19 mouse cellular contexts compared by ENCODE assay signal in the genomic region with DNA sequence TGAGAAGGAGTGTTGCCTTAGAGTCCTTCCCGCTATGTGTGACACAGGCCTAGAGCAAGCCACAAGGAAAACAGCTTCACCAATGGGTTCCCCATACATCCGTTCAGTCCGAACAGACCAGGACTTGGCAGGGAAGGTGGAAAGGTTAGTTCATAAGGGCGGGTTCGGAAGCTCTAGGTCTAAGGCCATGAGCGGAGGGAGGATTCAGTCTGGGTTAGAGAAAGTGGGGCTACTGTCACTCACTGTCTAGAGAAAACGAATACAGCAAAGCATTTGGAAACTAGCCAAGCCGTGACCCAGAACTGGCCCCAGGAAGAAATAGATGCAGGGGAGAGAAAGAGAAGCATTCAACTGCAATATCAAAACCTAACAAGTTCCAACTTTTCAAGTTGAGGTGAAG. TPM values are rescaled to one million over a fixed set of nuclear protein-coding genes. Genes with fewer than 3 reads are reported as not detected.
"Had no signal": no experiment of that assay in that cellular context is flagged by ENCODE, and none has a peak within 500 bp of the region (broad histone marks: within the 10 kb centered on the region; RNA-seq: fewer than 3 reads in every experiment).

No protein-coding gene starts in this region.

- H3K9ac ChIP-seq: liver, embryonic 14.5 days; lung, embryonic 15.5 days; midbrain, embryonic 12.5 days; midbrain, embryonic 15.5 days; neural tube, embryonic 13.5 days; neural tube, embryonic 15.5 days had no signal

- H3K4me1 ChIP-seq: midbrain, embryonic 12.5 days; midbrain, embryonic 15.5 days had no signal

- H3K27me3 ChIP-seq: lung, embryonic 15.5 days; midbrain, embryonic 12.5 days; midbrain, embryonic 15.5 days; neural tube, embryonic 13.5 days; neural tube, embryonic 15.5 days had no signal

- DNase-seq: lung, adult 18-20 months; lung, postnatal 14 days; retina, postnatal 1 day; right cerebral cortex, adult 18-20 months; right cerebral cortex, postnatal 25 days; right cerebral cortex, postnatal 4 days; spleen, adult 18-20 months; thymus, adult 18-20 months; thymus, postnatal 14 days; thymus, postnatal 36 days had no signal

- H3K27ac ChIP-seq: liver, embryonic 14.5 days; lung, embryonic 15.5 days; midbrain, embryonic 10.5 days; midbrain, embryonic 12.5 days; midbrain, embryonic 15.5 days; neural tube, embryonic 13.5 days; neural tube, embryonic 15.5 days had no signal

- H3K36me3 ChIP-seq: lung, embryonic 15.5 days; midbrain, embryonic 10.5 days; midbrain, embryonic 12.5 days; midbrain, embryonic 15.5 days; neural tube, embryonic 13.5 days; neural tube, embryonic 15.5 days had no signal

- H3K4me2 ChIP-seq: lung, embryonic 15.5 days; midbrain, embryonic 12.5 days; midbrain, embryonic 15.5 days; neural tube, embryonic 13.5 days; neural tube, embryonic 15.5 days had no signal

- H3K4me3 ChIP-seq: lung, embryonic 15.5 days; midbrain, embryonic 10.5 days; midbrain, embryonic 12.5 days; midbrain, embryonic 15.5 days; myocyte; neural tube, embryonic 13.5 days; neural tube, embryonic 15.5 days had no signal

- ATAC-seq: lung, postnatal 0 days; midbrain, embryonic 15.5 days had no signal

- H3K9me3 ChIP-seq: lung, embryonic 15.5 days; midbrain, embryonic 10.5 days; midbrain, embryonic 12.5 days; midbrain, embryonic 15.5 days; neural tube, embryonic 13.5 days; neural tube, embryonic 15.5 days had no signal

RNA-seq across cellular contexts. Expression of a gene that starts 47.4 kb away (rescaled TPM):
- polyA plus RNA-seq: myocyte had no signal
